Mouse (Mus musculus) cerebellum, adult 8-10 months (tissue): ENCODE measurements around the gene Rpa2.

Source experiments
- DNase-seq: peaks from one replicate; pipeline ENCODE4 v3.0.0; 2022

The Rpa2 gene

DNA sequence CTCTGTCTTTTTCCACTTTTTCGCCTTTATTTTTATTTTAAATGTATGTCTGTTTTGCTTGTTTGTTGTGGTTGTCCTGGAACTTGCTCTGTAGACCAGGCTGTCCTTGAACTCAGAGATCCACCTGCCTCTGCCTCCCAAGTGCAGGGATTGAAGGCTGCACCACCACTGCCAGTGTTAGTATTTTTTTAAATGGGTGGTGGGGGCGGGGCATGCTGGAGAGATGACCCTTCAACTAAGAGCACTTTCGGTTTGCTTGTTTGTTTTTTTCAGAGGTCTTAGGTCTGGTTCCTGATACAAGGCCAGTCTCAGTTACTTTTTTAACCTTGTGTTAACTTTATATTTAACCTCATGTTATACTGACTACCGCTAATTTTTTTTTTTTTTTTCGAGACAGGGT, 37.0 kb downstream of the Rpa2 start:
- DNase-seq: no peak

DNA sequence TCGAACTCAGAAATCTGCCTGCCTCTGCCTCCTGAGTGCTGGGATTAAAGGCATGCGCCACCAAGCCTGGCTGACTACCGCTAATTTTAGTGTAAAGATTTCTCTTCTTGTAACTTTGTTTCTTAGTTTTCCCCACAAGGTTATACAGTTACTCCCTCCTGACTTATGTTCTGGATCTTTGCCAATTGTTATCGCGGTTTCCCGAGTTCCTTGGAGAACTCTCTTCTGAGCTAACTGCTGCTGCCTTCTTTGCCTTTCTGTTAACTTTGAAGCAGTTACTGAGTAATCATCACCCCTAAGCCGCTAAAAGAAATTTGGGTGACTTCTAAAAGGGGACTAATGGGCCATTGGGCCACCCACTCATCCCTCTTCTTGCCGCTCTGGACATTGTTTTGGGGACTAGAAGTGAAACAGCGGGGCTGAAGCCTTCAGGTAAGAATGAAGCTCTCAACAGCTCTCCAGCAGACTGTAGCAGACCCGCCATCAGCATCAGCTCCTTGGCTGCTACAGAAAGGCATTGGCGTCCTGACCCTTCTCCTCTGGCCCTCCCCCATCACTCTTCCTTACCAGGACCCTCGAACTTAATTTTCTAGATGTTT, 37.6 kb downstream of the Rpa2 start:
- no peak for DNase-seq

DNA sequence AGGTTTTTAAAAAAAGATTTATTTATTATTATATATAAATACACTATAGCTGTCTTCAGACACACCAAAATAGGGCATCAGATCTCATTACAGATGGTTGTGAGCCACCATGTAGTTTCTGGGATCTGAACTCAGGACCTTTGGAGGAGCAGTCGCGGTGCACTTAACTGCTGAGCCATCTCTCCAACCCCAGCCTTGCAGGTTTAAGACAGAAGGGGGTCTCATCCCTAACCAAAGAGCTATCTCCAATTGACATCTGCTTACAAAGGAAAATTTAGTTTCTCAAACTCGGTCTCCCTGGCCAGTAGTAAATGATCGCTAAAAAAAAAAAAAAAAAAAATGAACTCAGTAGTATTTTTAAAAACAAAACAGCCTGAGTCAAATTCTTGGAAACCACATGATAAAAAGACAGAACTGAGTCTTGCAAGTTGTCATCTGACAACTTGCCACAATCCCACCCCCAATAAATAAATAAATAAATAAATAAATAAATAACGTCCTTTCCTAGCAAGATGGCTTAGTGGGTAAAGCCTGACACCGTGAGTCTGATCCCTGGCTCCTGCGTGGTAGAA, 38.6 kb downstream of the Rpa2 start:
- DNase-seq: no peak

GRCm38 (mm10) chr4:132807771-132808641, 39.9 kb downstream of the Rpa2 start:
- DNase-seq: no peak

DNA sequence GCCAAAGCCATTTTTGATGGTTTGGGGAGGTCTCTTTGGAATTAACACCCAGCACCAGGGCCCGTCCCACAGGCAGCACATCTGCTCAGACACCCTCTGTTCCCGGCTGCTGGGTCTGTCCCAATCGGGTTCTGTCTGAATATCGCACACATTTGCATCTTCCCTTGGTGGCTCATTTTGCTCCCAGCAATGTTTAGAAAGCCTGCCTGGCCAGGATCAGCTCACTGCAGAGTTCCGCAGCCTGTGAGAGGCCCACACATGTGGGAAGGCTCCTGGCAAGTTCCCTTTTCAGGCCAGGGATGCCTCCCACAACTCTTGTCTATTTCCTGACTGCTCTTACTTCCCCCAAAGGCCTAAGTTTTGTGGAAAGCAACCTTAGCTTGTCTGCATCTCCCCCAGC, 41.5 kb downstream of the Rpa2 start:
- DNase-seq: no peak

DNA sequence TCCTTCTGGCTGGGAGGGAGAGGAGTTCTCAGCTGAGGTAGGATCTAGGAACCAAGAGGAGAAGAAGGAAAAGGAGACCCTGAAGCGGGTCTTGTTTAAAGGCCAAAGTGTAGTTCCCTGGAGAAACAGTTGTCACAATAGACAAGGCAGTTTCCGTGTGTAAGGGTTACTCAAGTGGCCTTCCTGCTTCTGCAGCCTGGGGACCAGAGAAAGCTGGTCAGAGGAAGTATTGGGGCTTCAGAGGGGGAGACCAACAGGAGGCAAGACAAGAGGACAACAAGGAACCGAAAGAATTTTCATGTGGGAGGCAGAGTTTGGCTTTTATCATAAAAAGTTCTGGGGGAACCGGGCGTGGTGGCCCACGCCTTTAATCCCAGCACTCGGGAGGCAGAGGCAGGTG, 48.3 kb downstream of the Rpa2 start:
- no peak for DNase-seq

DNA sequence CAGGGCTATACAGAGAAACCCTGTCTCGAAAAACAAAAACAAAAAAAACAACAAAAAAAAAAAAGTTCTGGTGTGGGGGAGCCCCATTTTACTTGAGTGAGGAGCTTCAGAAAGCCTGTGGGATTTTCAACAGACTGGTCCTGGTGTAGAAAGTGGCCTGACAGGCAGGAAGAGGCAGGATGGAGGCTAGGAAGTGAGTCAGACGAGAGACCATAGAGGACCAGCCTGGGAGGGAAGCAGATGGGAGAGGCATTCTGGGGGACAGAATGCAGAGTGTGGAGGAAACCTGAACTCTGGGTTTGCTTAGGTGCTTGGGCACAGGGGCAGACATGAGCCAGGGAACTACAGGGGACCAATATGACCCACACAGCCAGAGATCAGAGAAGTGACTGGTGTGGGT, 48.7 kb downstream of the Rpa2 start:
- DNase-seq: no peak

DNA sequence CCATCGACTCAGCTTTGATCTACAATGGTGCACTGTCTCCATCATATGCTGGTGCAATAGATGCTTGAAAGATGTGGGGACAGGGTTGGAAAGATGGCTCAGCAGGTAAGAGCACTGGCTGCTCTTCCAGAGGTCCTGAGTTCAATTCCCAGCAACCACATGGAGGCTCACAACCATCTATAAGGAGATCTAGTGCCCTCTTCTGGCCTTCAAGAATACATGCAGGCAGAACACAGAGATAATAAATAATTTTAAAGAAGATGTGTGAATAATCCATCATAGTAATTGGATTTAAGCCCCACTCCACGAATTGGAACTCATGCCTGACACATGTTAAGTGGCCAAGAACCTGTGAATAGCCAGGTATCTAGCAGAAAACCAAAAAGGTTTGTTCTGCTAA, 50.3 kb downstream of the Rpa2 start:
- DNase-seq: no peak

GRCm38 (mm10) chr4:132823614-132824366, 55.7 kb downstream of the Rpa2 start:
- DNase-seq: peak; percentile 11
